Mouse (Mus musculus) C2C12 (cell line): ENCODE data around the gene Epha5. TPM values are rescaled to one million over a fixed set of nuclear protein-coding genes. Genes with fewer than 3 reads are reported as not detected.

Experiments used
- H3K27me3 ChIP-seq: one replicate; pipeline ENCODE4 v1.6.1; 2011; ENCODE audit not compliant: control insufficient read depth, insufficient read depth, insufficient read length
- H3K36me3 ChIP-seq: one replicate; pipeline ENCODE4 v1.6.1; 2011; ENCODE audit not compliant: control insufficient read depth, insufficient read depth
- H3K4me3 ChIP-seq: one replicate; pipeline ENCODE4 v1.5.1; 2011; ENCODE audit warnings: mild to moderate bottlenecking, control low read depth; ENCODE audit not compliant: poor library complexity, insufficient read depth, severe bottlenecking
- H3K79me2 ChIP-seq: one replicate; pipeline ENCODE4 v1.6.1; 2011; ENCODE audit not compliant: control insufficient read depth, insufficient read depth
- H3K79me3 ChIP-seq: one replicate; pipeline ENCODE4 v1.6.1; 2011; ENCODE audit warnings: low read depth, control low read depth
- H3ac ChIP-seq: one replicate; pipeline ENCODE3; 2011; ENCODE audit warnings: low read depth; ENCODE audit not compliant: control insufficient read depth, insufficient read length
- CEBPB ChIP-seq: IDR thresholded peaks from one replicate; pipeline ENCODE4 v1.6.1; 2011; ENCODE audit warnings: low read depth, mild to moderate bottlenecking, control low read depth, moderate library complexity
- CTCF ChIP-seq: IDR thresholded peaks from one replicate; pipeline ENCODE4 v1.5.1; 2011; ENCODE audit not compliant: control insufficient read depth, insufficient read depth, insufficient read length
- FOSL1 ChIP-seq: IDR thresholded peaks from one replicate; pipeline ENCODE4 v1.8.0; 2011; ENCODE audit warnings: mild to moderate bottlenecking, low read length; ENCODE audit not compliant: poor library complexity, insufficient read depth, severe bottlenecking
- MAX ChIP-seq: IDR thresholded peaks from one replicate; pipeline ENCODE4 v1.6.1; 2011; ENCODE audit warnings: mild to moderate bottlenecking, control low read depth
- MYOD1 ChIP-seq: IDR thresholded peaks from one replicate; pipeline ENCODE4 v1.6.1; 2011; ENCODE audit warnings: low read depth; ENCODE audit not compliant: control insufficient read depth, insufficient read length
- MYOG ChIP-seq: IDR thresholded peaks from one replicate; pipeline ENCODE4 v1.6.1; 2011; ENCODE audit not compliant: control insufficient read depth, insufficient read length; ENCODE audit errors: extremely low read depth
- USF1 ChIP-seq: IDR thresholded peaks from one replicate; pipeline ENCODE4 v1.6.1; 2011; ENCODE audit warnings: low read depth, mild to moderate bottlenecking, control low read depth, moderate library complexity
- long read RNA-seq, 2 experiments: library from polyadenylated mRNA; unstranded; transcript quantifications; one replicate each; pipeline ENCODE4 v2.0.0; 2019 to 2020
- polyA plus RNA-seq: library from polyadenylated mRNA; unstranded; fragments of >200 nt; fragmentation: generic; extraction: Trizol; gene quantifications from one replicate; pipeline ENCODE4 v1.2.1, GENCODE M21; 2012; ENCODE audit warnings: missing spikeins

Gene Epha5
- polyA plus RNA-seq, result not detected
- long read RNA-seq, experiment 1, partial matches to known transcripts, result 0 of 1 reads
- long read RNA-seq, experiment 1, other reads (novel, unspliced or antisense), result 1 of 1 reads
- long read RNA-seq, experiment 2, partial matches to known transcripts, result 0 of 3 reads
- long read RNA-seq, experiment 2, other reads (novel, unspliced or antisense), result 3 of 3 reads

- Histone ChIP-seq H3K36me3 (no peaks in the 10 kb centered on the region), H3K79me2 (no peaks in the 10 kb centered on the region), H3K79me3 (no peaks in the 10 kb centered on the region), H3K4me3 (no peak within 1 kb of the TSS), H3ac (no peak within 1 kb of the TSS), H3K27me3 (no peaks in the 10 kb centered on the region)
- no peak for TF ChIP-seq MYOG
- no peak for TF ChIP-seq CEBPB
- no peak for TF ChIP-seq FOSL1
- TF ChIP-seq MAX, result no peak
- TF ChIP-seq USF1, result no peak
Measured at GRCm38 (mm10) chr5:84417062-84417879, at the start of gene Epha5. Epha5 (minus strand) TSS chr5:84417382.

DNA sequence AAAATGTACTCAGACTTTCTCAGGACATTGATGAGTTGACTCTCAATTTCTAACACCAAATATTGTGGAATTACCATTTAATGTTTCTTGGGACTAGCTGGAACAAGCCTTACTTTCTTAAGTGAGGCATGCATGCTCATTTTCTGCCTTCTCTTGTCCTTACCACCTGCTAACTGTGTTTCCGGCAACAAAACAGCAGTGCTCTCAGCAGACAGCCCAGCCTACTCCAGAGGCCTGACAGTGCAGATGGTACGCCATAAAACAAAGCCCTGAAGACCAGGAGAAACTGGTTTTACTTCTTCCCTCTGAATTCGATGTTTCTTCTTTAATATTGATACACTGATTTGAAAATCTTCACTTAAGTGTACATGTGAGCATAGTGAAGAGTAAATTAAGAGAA, 39.0 kb upstream of the Epha5 start:
- H3ac ChIP-seq, result no peak overlapping the region
- no peak for TF ChIP-seq CTCF
- TF ChIP-seq USF1, result no peak
- TF ChIP-seq CEBPB, result no peak
- TF ChIP-seq FOSL1, result no peak
- TF ChIP-seq MYOG, result no peak
- no peak for TF ChIP-seq MYOD1
- no peak for TF ChIP-seq MAX
- H3K27me3 ChIP-seq, result no peaks in the 10 kb centered on the region
- no peaks in the 10 kb centered on the region for H3K79me3 ChIP-seq
- no peaks in the 10 kb centered on the region for H3K36me3 ChIP-seq
- no peaks in the 10 kb centered on the region for H3K79me2 ChIP-seq
- H3K4me3 ChIP-seq, result no peak overlapping the region

GRCm38 (mm10) chr5:84454641-84455040, 37.5 kb upstream of the Epha5 start:
- no peaks in the 10 kb centered on the region for H3K27me3 ChIP-seq
- H3K79me2 ChIP-seq, result no peaks in the 10 kb centered on the region
- H3ac ChIP-seq, result no peak overlapping the region

DNA sequence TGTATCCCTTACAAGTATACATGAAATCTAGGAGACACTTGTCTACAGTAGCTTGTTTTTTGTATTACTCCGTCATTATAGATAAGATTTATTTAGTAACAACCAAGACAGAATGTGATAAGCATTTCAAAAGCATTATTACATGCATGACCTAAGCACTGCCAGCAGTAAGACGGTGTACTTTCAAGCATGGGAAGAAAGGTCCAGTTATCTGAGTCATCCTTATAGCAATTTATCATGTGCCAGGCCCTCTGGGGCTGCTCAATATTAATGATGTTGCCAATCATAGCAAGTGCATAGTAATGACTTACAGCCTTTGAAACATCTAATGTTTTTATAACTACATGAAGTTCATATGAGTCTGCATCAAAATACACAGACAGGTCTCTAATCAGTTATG, 36.7 kb upstream of the Epha5 start:
- TF ChIP-seq CTCF, result no peak
- no peak for TF ChIP-seq MAX
- no peak for TF ChIP-seq CEBPB
- TF ChIP-seq MYOD1, result no peak
- no peak for TF ChIP-seq USF1
- no peak for TF ChIP-seq FOSL1
- TF ChIP-seq MYOG, result no peak
- no peak overlapping the region for H3ac ChIP-seq

More at GRCm38 (mm10) chr5:84454641-84455040, 37.5 kb upstream of the Epha5 start:
- Histone ChIP-seq H3K79me3 (no peaks in the 10 kb centered on the region), H3K4me3 (no peak overlapping the region), H3K36me3 (no peaks in the 10 kb centered on the region)
- TF ChIP-seq FOSL1, result no peak
- no peak for TF ChIP-seq USF1
- no peak for TF ChIP-seq CTCF
- TF ChIP-seq CEBPB, result no peak
- no peak for TF ChIP-seq MAX
- TF ChIP-seq MYOG, result no peak
- no peak for TF ChIP-seq MYOD1

GRCm38 (mm10) chr5:84440232-84440631, 23.1 kb upstream of the Epha5 start:
- no peak for TF ChIP-seq MYOD1
- TF ChIP-seq CEBPB, result no peak
- TF ChIP-seq MYOG, result no peak
- TF ChIP-seq USF1, result no peak
- no peak for TF ChIP-seq FOSL1
- TF ChIP-seq MAX, result no peak
- TF ChIP-seq CTCF, result no peak
- no peaks in the 10 kb centered on the region for H3K36me3 ChIP-seq
- H3K4me3 ChIP-seq, result no peak overlapping the region
- no peaks in the 10 kb centered on the region for H3K79me2 ChIP-seq
- H3ac ChIP-seq, result no peak overlapping the region
- no peaks in the 10 kb centered on the region for H3K27me3 ChIP-seq
- H3K79me3 ChIP-seq, result no peaks in the 10 kb centered on the region

More for the DNA sequence above, 36.7 kb upstream of the Epha5 start:
- Histone ChIP-seq H3K27me3 (no peaks in the 10 kb centered on the region), H3K36me3 (no peaks in the 10 kb centered on the region), H3K4me3 (no peak overlapping the region), H3K79me3 (no peaks in the 10 kb centered on the region), H3K79me2 (no peaks in the 10 kb centered on the region)
